Mouse (Mus musculus) left cerebral cortex, adult 11 months (tissue): ENCODE data around the gene Ip6k2.

Source experiments
- DNase-seq: peaks from one replicate; pipeline ENCODE4 v3.0.0; 2022; ENCODE audit warnings: low spot score

The Ip6k2 gene

GRCm38 (mm10) chr9:108824144-108824685 lies 40.6 kb downstream of the Ip6k2 start:
- DNase-seq, result no peak

- DNase-seq, result peak; percentile 92
Measured at GRCm38 (mm10) chr9:108824755-108825413, 41.3 kb downstream of the Ip6k2 start.

- peak; percentile 80 for DNase-seq
Measured at GRCm38 (mm10) chr9:108825820-108826699, 42.5 kb downstream of the Ip6k2 start, which contains the start of gene Celsr3. Celsr3 (plus strand) TSS chr9:108826320.

- DNase-seq, result no peak
Measured at GRCm38 (mm10) chr9:108826700-108827340, 43.2 kb downstream of the Ip6k2 start.

GRCm38 (mm10) chr9:108827454-108827853 lies 43.9 kb downstream of the Ip6k2 start:
- DNase-seq, result no peak

- no peak for DNase-seq
Measured at GRCm38 (mm10) chr9:108827906-108828305, 44.3 kb downstream of the Ip6k2 start.

- DNase-seq, result no peak
Measured at GRCm38 (mm10) chr9:108831637-108832036, 48.0 kb downstream of the Ip6k2 start.

GRCm38 (mm10) chr9:108832390-108833108 lies 49.0 kb downstream of the Ip6k2 start:
- peak; percentile 64 for DNase-seq

GRCm38 (mm10) chr9:108842989-108843388 lies 59.4 kb downstream of the Ip6k2 start:
- no peak for DNase-seq

- no peak for DNase-seq
Measured at GRCm38 (mm10) chr9:108845390-108845789, 61.8 kb downstream of the Ip6k2 start.

GRCm38 (mm10) chr9:108847374-108847773 lies 63.8 kb downstream of the Ip6k2 start:
- DNase-seq, result no peak

GRCm38 (mm10) chr9:108848419-108848818 lies 64.8 kb downstream of the Ip6k2 start:
- no peak for DNase-seq

GRCm38 (mm10) chr9:108852976-108853375 lies 69.4 kb downstream of the Ip6k2 start, which contains the start of gene Slc26a6:
Slc26a6 (plus strand) TSS chr9:108853283.
- DNase-seq, result no peak

- DNase-seq, result peak; percentile 88
Measured at GRCm38 (mm10) chr9:108853635-108854240, 70.1 kb downstream of the Ip6k2 start.

GRCm38 (mm10) chr9:108854241-108854696 lies 70.7 kb downstream of the Ip6k2 start:
- DNase-seq, result peak; percentile 71

- no peak for DNase-seq
Measured at GRCm38 (mm10) chr9:108855335-108855734, 71.7 kb downstream of the Ip6k2 start.
